Mouse (Mus musculus) WW6 (cell line): Measurements from ENCODE around the gene Shc1.

ENCODE experiments used
- DNase-seq: peaks from one replicate; pipeline ENCODE4 v3.0.0-alpha.2; 2013; ENCODE audit warnings: low read depth, low spot score

The Shc1 gene

GRCm38 (mm10) chr3:89390111-89390515, 28.1 kb upstream of the Shc1 start:
- DNase-seq, result no peak

GRCm38 (mm10) chr3:89390699-89391662, 27.3 kb upstream of the Shc1 start:
- no peak for DNase-seq

GRCm38 (mm10) chr3:89391663-89392511, 26.4 kb upstream of the Shc1 start:
- no peak for DNase-seq

GRCm38 (mm10) chr3:89392871-89393311, 25.4 kb upstream of the Shc1 start:
- no peak for DNase-seq

- peak; percentile 90 for DNase-seq
These were observed 24.6 kb upstream of the Shc1 start for GRCm38 (mm10) chr3:89393605-89394004.

- DNase-seq, result no peak
These were observed 24.0 kb upstream of the Shc1 start, which contains the start of gene Zbtb7b for GRCm38 (mm10) chr3:89394006-89394893. Gene Zbtb7b, minus strand, starts transcription at chr3:89394776.

GRCm38 (mm10) chr3:89394894-89395256, 23.4 kb upstream of the Shc1 start:
- no peak for DNase-seq

- no peak for DNase-seq
These were observed 22.8 kb upstream of the Shc1 start for GRCm38 (mm10) chr3:89395419-89395805.

GRCm38 (mm10) chr3:89395806-89396653, 22.2 kb upstream of the Shc1 start:
- DNase-seq, result no peak

GRCm38 (mm10) chr3:89396654-89397005, 21.6 kb upstream of the Shc1 start:
- no peak for DNase-seq

GRCm38 (mm10) chr3:89401329-89401728, 16.9 kb upstream of the Shc1 start:
- DNase-seq, result no peak

GRCm38 (mm10) chr3:89402693-89403092, 15.6 kb upstream of the Shc1 start, which contains the start of gene Lenep:
Gene Lenep, minus strand, starts transcription at chr3:89402793.
- no peak for DNase-seq

- DNase-seq, result no peak
These were observed 11.4 kb upstream of the Shc1 start for GRCm38 (mm10) chr3:89406887-89407286.

GRCm38 (mm10) chr3:89408448-89408847, 9.8 kb upstream of the Shc1 start:
- DNase-seq, result no peak

- no peak for DNase-seq
These were observed 8.5 kb upstream of the Shc1 start for GRCm38 (mm10) chr3:89409701-89410100.

- no peak for DNase-seq
These were observed 7.4 kb upstream of the Shc1 start for GRCm38 (mm10) chr3:89410864-89411263.

GRCm38 (mm10) chr3:89411490-89412393, 6.5 kb upstream of the Shc1 start, which contains the start of gene Flad1:
Gene Flad1, minus strand, starts transcription at chr3:89411870.
- peak; percentile 99 for DNase-seq

GRCm38 (mm10) chr3:89416158-89416557, 2.1 kb upstream of the Shc1 start:
- DNase-seq, result no peak

GRCm38 (mm10) chr3:89417131-89417530, 1.1 kb upstream of the Shc1 start:
- no peak for DNase-seq
